Mouse (Mus musculus) lung, postnatal 0 days (tissue): ENCODE measurements around the gene Zfp740. TPM values are rescaled to one million over a fixed set of nuclear protein-coding genes. Genes with fewer than 3 reads are reported as not detected.

ENCODE experiments used
- ATAC-seq: fragments of 200-750 bp; cut with Nextera tagmentation; 2 replicates; pipeline ENCODE4 v1.8.0; 2017; ENCODE audit warnings: moderate library complexity
- DNase-seq: peaks from one replicate; pipeline ENCODE4 v3.0.0-alpha.2; 2016; ENCODE audit warnings: low spot score
- H3K27ac ChIP-seq: fragments of 300-500 bp; sonication (generic); 2 replicates; pipeline ENCODE4 v1.5.1; 2014; ENCODE audit warnings: antibody characterized with exemption, mild to moderate bottlenecking, low read length, mixed read lengths
- H3K27me3 ChIP-seq: fragments of 300-500 bp; sonication (generic); replicated peaks from 2 replicates; pipeline ENCODE4 v1.6.1; 2014; ENCODE audit warnings: low read length, mixed read lengths; ENCODE audit not compliant: insufficient read depth
- H3K36me3 ChIP-seq: fragments of 300-500 bp; sonication (generic); 2 replicates; pipeline ENCODE4 v1.6.1; 2014; ENCODE audit warnings: low read length, mixed read lengths; ENCODE audit not compliant: insufficient read depth
- H3K4me1 ChIP-seq: fragments of 300-500 bp; sonication (generic); 2 replicates; pipeline ENCODE4 v1.6.1; 2014; ENCODE audit warnings: antibody characterized with exemption, low read depth, low read length, mixed read lengths; ENCODE audit not compliant: insufficient read depth
- H3K4me2 ChIP-seq: fragments of 300-500 bp; sonication (generic); replicated peaks from 2 replicates; pipeline ENCODE4 v1.6.1; 2014; ENCODE audit warnings: low read depth, mild to moderate bottlenecking, low read length, moderate library complexity, mixed read lengths
- H3K4me3 ChIP-seq: fragments of 300-500 bp; sonication (generic); 2 replicates; pipeline ENCODE4 v1.5.1; 2014; ENCODE audit warnings: low read depth, low read length
- H3K9ac ChIP-seq: fragments of 300-500 bp; sonication (generic); replicated peaks from 2 replicates; pipeline ENCODE4 v1.6.1; 2014; ENCODE audit warnings: low read depth, mild to moderate bottlenecking
- H3K9me3 ChIP-seq: fragments of 300-500 bp; sonication (generic); 2 replicates; pipeline ENCODE4 v1.6.1; 2016; ENCODE audit warnings: low read length, mixed read lengths
- CTCF ChIP-seq: IDR thresholded peaks from 2 replicates; pipeline ENCODE4 v1.5.1; 2016; ENCODE audit warnings: antibody characterized with exemption, mild to moderate bottlenecking
- EP300 ChIP-seq: IDR thresholded peaks from 2 replicates; pipeline ENCODE4 v1.6.1; 2016; ENCODE audit warnings: antibody characterized with exemption, mild to moderate bottlenecking, control low read depth
- WGBS: fragments of 180-500 bp; shearing (Covaris S2); extraction: QIAGEN DNeasy Blood & Tissue Kit; methylation state at CpG from one replicate; pipeline ENCODE4 v1.1.7; 2014; 5-methylcytosine and 5-hydroxymethylcytosine counted together
- polyA plus RNA-seq: library from polyadenylated mRNA; unstranded; fragments of >200 nt; fragmentation: Nextera tagmentation; extraction: Ambion mirVana; gene quantifications from 2 replicates; pipeline ENCODE4 v1.2.1, GENCODE M21; 2015

The Zfp740 gene
- polyA plus RNA-seq, 1 experiment from 2014 or later: 31.9 TPM

- ATAC-seq (no peak), DNase-seq (no peak)
- WGBS: 34% methylated on average over 6 of the region's 6 CpGs
- no peak overlapping the region for H3K9ac ChIP-seq
- no peaks in the 10 kb centered on the region for H3K27me3 ChIP-seq
- no peaks in the 10 kb centered on the region for H3K9me3 ChIP-seq
- no peak for TF ChIP-seq CTCF
- TF ChIP-seq EP300: no peak
- no peaks in the 10 kb centered on the region for H3K36me3 ChIP-seq
- H3K4me1 ChIP-seq: peaks cover 4% of the 10 kb centered on the region
- H3K4me2 ChIP-seq: no peak overlapping the region
- H3K4me3 ChIP-seq: no peak overlapping the region
- no peak overlapping the region for H3K27ac ChIP-seq
These were observed 37.5 kb upstream of the Zfp740 start for GRCm38 (mm10) chr15:102165468-102166100.

GRCm38 (mm10) chr15:102167620-102168021 lies 35.4 kb upstream of the Zfp740 start:
- no peak overlapping the region for H3K9ac ChIP-seq
- no peak overlapping the region for H3K4me2 ChIP-seq
- ATAC-seq: peak; percentile 93
- peak; percentile 88 for DNase-seq
- H3K9me3 ChIP-seq: no peaks in the 10 kb centered on the region
- no peak overlapping the region for H3K27ac ChIP-seq
- 24% methylated on average over 6 of the region's 6 CpGs for WGBS
- H3K36me3 ChIP-seq: no peaks in the 10 kb centered on the region
- H3K4me3 ChIP-seq: no peak overlapping the region
- peaks cover 4% of the 10 kb centered on the region for H3K4me1 ChIP-seq
- no peaks in the 10 kb centered on the region for H3K27me3 ChIP-seq
- no peak for TF ChIP-seq EP300
- TF ChIP-seq CTCF: no peak

- TF ChIP-seq CTCF (no peak), EP300 (no peak)
- Histone ChIP-seq H3K27me3 (no peaks in the 10 kb centered on the region), H3K9ac (no peak overlapping the region), H3K4me3 (no peak overlapping the region), H3K4me1 (peaks cover 4% of the 10 kb centered on the region), H3K4me2 (no peak overlapping the region), H3K27ac (no peak overlapping the region), H3K9me3 (no peaks in the 10 kb centered on the region), H3K36me3 (no peaks in the 10 kb centered on the region)
- no peak for ATAC-seq
- WGBS: 68% methylated on average over 2 of the region's 2 CpGs
- no peak for DNase-seq
These were observed 34.0 kb upstream of the Zfp740 start for GRCm38 (mm10) chr15:102169064-102169463.

GRCm38 (mm10) chr15:102173581-102173980 lies 29.5 kb upstream of the Zfp740 start:
- WGBS: 82% methylated on average over 3 of the region's 3 CpGs
- no peak for DNase-seq
- no peaks in the 10 kb centered on the region for H3K36me3 ChIP-seq
- H3K4me2 ChIP-seq: no peak overlapping the region
- H3K9ac ChIP-seq: no peak overlapping the region
- TF ChIP-seq EP300 (no peak), CTCF (no peak)
- no peaks in the 10 kb centered on the region for H3K27me3 ChIP-seq
- H3K9me3 ChIP-seq: no peaks in the 10 kb centered on the region
- no peak for ATAC-seq
- H3K27ac ChIP-seq: no peak overlapping the region
- no peaks in the 10 kb centered on the region for H3K4me1 ChIP-seq
- H3K4me3 ChIP-seq: no peak overlapping the region

- no peak overlapping the region for H3K9ac ChIP-seq
- H3K27ac ChIP-seq: no peak overlapping the region
- H3K36me3 ChIP-seq: no peaks in the 10 kb centered on the region
- no peak overlapping the region for H3K4me3 ChIP-seq
- WGBS: 73% methylated on average over 16 of the region's 16 CpGs
- H3K4me1 ChIP-seq: no peaks in the 10 kb centered on the region
- DNase-seq (peak; percentile 77), ATAC-seq (peak; percentile 78)
- H3K9me3 ChIP-seq: no peaks in the 10 kb centered on the region
- H3K27me3 ChIP-seq: no peaks in the 10 kb centered on the region
- H3K4me2 ChIP-seq: no peak overlapping the region
- no peak for TF ChIP-seq EP300
- no peak for TF ChIP-seq CTCF
These were observed 27.2 kb upstream of the Zfp740 start for GRCm38 (mm10) chr15:102175736-102176319.

GRCm38 (mm10) chr15:102176571-102177316 lies 26.3 kb upstream of the Zfp740 start:
- H3K4me3 ChIP-seq: no peak overlapping the region
- WGBS: 63% methylated on average over 7 of the region's 7 CpGs

More at GRCm38 (mm10) chr15:102176571-102177316, 26.3 kb upstream of the Zfp740 start:
- no peak for TF ChIP-seq CTCF
- no peak for TF ChIP-seq EP300
- H3K27ac ChIP-seq: peak overlapping the region; percentile 27; the same call in 1 of the 2 replicates
- no peaks in the 10 kb centered on the region for H3K27me3 ChIP-seq
- H3K9ac ChIP-seq: no peak overlapping the region
- no peaks in the 10 kb centered on the region for H3K36me3 ChIP-seq
- DNase-seq: peak; percentile 32
- H3K4me1 ChIP-seq: no peaks in the 10 kb centered on the region
- H3K9me3 ChIP-seq: no peaks in the 10 kb centered on the region
- ATAC-seq: no peak
- H3K4me2 ChIP-seq: no peak overlapping the region
